Mouse (Mus musculus) brain, embryonic 14.5 days (tissue): Measurements from ENCODE around the gene Otud5. TPM values are rescaled to one million over a fixed set of nuclear protein-coding genes. Genes with fewer than 3 reads are reported as not detected.
A peak's percentile ranks its signal among the peaks of the same experiment; 100 is the strongest.
"Not testable (repeated sequence)": the region's sequence is repeated elsewhere in the genome, so short reads cannot be mapped to it uniquely, and the experiment has no call there.

Experiments
- DNase-seq: peaks from one replicate; pipeline ENCODE4 v3.0.0-alpha.2; 2011; ENCODE audit warnings: low read depth
- CTCF ChIP-seq: fragments of 200-500 bp; IDR thresholded peaks from 2 replicates; pipeline ENCODE4 v1.5.1; 2012; ENCODE audit warnings: inconsistent platforms, mild to moderate bottlenecking, moderate library complexity, borderline replicate concordance; ENCODE audit not compliant: insufficient read depth, insufficient read length; ENCODE audit errors: extremely low read depth
- POLR2A ChIP-seq: fragments of 200-500 bp; IDR thresholded peaks from 2 replicates; pipeline ENCODE4 v1.6.1; 2012; ENCODE audit warnings: mild to moderate bottlenecking, inconsistent platforms, borderline replicate concordance; ENCODE audit not compliant: poor library complexity, insufficient read depth, insufficient read length, severe bottlenecking; ENCODE audit errors: extremely low read depth
- polyA plus RNA-seq: library from polyadenylated mRNA; depleted of rRNA; stranded (reverse); fragments of >200 nt; gene quantifications from 2 replicates; pipeline ENCODE4 v1.2.3, GENCODE M21; 2012; rRNA removed

The Otud5 gene
- 42.4 and 56.4 TPM in 2 replicates for polyA plus RNA-seq

DNA sequence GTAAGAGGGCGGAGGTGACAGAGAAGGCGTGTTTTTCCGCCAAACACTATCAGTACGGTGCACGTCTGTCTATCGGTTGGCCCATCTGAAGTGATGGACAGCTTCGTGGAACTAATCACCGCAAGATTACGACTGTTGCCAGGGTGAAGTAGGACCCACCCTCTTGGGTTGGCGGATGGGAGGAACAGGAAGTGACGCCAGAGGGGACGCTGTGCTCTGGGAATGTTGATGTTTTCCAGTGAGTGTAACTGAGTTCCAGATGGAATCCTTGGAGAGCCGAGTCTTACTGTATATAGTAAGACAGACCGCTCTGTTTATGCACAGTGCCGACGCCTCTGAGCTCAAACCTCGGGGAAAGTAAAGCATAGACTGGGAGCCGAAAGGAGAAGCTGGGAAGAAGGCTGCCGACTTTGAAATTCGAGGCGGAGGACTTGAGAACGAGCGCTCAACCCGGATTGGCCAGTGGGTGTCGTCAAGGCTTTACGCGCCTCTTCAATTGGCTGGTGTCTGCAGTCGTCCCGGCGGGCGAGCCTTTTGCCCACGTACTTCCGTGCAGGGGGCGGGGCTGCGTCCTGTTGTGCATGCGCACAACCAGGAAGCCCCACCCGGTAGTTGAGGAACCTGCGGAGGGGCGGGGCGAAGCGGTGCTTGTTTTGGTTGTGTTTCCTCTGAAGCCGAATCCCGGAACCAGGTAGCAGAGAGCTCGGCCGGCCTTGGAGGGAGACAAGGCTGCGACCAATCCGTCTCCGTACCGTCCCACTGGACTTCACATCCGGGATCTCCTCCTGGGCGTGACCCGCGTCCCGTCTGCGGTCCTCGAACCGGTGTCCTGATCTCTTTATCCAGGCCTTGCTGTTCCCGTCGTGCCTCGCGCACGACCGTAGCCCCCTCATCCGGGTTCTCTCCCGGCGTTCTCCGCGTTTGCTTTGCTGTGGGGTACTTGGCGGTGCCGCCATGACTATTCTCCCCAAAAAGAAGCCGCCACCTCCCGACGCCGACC is at the start of gene Otud5:
TSS of gene Otud5 (plus strand) at position 202 of the 1,000 bp plus-strand sequence.
- DNase-seq: peak; percentile 99

GRCm38 (mm10) chrX:7793361-7793760 is 47.8 kb upstream of the Otud5 start:
- DNase-seq: peak; percentile 55
- no peak for TF ChIP-seq POLR2A
- TF ChIP-seq CTCF: peak; percentile 34; the same call in 1 of the 2 replicates

More for the DNA sequence above, at the start of gene Otud5:
- TF ChIP-seq POLR2A (no peak), CTCF (no peak)

DNA sequence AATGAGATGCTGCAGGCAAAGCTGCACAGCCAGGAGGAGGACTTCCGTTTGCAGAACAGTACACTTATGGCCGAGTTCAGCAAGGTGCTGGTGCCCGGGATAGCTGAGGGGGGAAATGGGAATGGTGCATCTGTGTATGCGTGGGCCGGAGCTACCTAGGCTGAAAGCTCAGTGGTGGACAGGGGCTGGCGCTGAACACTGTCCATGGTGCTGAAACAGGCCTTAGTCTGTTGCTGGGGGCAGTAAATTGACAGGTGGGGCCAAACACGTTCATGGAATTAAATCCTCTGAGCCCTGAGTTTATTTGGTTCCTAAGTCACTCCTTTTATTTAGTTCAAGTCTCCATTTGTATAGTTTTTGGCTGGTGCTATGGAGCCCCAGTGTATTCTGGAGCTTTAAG is 46.1 kb upstream of the Otud5 start:
- peak; percentile 3 for DNase-seq
- TF ChIP-seq CTCF (no peak), POLR2A (no peak)

GRCm38 (mm10) chrX:7797327-7797726 is 43.8 kb upstream of the Otud5 start:
- no peak for DNase-seq
- TF ChIP-seq CTCF: no peak
- no peak for TF ChIP-seq POLR2A

DNA sequence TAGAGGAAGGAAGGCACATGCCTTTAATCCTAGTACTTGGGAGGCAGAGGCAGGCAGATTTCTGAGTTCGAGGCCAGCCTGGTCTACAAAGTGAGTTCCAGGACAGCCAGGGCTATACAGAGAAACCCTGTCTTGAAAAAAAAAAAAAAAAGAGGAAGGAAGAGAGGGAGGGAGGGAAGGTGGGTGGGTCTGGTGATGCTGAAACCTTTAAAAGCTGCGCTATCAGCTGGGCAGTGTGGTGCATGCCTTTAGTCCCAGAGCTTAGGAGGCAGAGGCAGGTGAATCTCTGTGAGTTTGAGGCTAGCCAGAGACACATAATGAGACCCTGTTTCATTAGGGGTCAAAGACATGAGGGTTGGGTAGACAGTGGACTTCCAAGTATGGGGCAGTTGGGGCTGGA is 39.0 kb upstream of the Otud5 start:
- DNase-seq: not testable (repeated sequence)

DNA sequence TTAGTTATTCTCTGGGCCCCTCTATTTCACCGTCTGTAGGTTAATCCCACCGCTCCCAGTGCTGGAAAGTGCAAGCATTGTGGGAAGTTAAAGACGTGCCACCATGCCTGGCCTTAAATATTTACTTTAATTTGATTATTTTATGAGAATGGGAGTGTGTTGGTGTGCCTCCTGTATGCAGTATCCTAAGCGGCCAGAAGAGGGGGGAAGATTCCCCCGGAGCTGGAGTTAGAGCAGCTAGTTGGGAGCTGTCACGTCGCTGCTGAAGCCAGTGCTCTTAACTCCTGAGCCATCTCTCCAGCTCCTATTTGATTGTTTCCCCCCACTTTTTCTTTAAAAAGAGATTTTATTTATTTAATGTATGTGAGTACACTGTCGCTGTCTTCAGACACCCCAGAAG is 26.1 kb upstream of the Otud5 start:
- DNase-seq: peak; percentile 13
- TF ChIP-seq CTCF: peak; percentile 18; the same call in 1 of the 2 replicates

DNA sequence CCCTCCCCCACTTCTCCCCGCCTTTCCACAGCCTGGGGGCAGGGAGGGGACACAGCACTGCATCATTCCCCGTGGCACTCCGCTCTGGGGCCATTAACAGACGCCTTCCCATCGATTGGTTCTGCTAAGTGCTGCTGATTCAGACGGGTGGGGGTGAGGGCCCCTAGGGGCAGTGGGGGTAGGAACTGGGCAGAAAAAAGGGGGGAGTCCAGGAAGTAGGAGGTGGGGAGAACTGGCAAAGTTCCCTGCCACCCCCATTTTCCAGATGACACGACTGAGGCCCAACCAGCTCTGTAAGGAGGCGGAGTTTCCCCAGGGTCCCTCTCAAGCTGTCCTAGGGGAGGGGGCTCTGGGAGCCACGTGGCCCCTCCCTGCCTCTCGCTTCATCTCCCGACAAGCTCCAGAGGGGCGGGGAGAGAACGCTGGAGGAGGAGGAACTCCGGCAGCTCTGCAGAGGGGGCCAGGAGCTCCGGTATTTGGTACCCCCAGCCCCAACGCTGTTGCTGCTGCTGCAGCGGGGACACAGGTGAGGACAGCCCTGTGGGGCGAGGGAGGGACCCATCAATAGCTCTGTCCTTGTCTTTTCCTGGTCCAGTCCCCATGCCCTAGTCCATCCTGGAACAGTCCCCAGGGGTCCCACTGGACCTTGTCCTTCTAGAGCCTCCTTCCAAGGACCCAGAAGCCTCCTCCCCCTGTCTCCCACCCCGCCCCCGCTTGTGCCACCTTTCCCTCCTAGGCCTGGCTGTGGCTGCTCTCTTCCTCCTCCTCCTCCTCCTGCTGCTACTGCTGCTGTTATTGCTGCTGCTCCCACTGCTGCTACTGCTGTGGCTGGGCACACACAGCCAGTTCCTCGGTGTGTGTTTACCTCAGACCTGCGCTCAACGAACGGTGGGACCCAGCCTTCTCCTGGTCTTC is 19.0 kb upstream of the Otud5 start, which contains the start of gene Kcnd1:
TSS of gene Kcnd1 (plus strand) at position 425 of the 915 bp plus-strand sequence.
- peak; percentile 43 for DNase-seq
- TF ChIP-seq POLR2A (no peak), CTCF (no peak)

- no peak for DNase-seq
- TF ChIP-seq CTCF: no peak
- no peak for TF ChIP-seq POLR2A
Observed at GRCm38 (mm10) chrX:7837146-7837545, 4.0 kb upstream of the Otud5 start.

GRCm38 (mm10) chrX:7840842-7841162 is 362 bp upstream of the Otud5 start:
- DNase-seq: no peak
- TF ChIP-seq CTCF (no peak), POLR2A (no peak)

DNA sequence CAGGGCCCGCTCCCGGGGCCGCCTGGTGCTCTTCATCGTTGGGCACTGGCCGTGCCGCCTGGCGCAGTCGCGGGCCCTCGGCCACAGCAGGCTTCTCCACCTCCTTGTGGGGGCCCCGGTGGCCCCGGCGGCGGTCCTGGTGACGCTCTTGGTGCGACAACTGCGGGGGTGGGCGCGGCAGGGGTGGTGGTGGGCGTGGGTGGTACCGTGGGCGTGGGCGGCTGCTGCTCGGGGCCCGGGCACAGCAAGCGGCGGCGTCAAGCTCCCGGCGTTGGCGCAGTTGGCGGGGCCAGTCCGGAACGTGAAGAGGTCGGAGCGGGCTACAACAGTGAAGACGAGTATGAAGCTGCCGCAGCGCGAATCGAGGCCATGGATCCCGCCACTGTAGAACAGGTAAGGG is 1.2 kb downstream of the Otud5 start:
- peak; percentile 1 for DNase-seq
- no peak for TF ChIP-seq CTCF
- no peak for TF ChIP-seq POLR2A

DNA sequence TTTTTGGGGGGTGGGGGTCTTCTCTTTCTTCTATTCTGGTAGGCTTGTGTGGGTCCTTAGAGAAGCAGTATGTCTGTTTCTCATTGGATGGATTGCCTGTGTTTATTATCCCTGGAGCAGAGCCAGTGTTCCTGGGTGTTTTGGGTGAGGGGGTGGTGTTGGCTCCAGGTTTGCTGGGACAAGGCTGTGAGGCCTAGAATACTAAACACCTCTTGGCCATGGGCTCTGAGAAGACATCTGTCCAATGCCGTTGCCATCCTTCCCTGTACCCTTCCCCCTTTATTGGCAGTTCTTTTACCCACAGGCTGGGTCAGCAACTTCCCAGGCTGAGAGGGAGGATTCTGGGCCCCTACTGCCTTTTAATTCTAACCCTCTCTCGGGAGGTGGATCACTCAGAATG is 6.7 kb downstream of the Otud5 start:
- DNase-seq: peak; percentile 44
- TF ChIP-seq POLR2A: no peak

DNA sequence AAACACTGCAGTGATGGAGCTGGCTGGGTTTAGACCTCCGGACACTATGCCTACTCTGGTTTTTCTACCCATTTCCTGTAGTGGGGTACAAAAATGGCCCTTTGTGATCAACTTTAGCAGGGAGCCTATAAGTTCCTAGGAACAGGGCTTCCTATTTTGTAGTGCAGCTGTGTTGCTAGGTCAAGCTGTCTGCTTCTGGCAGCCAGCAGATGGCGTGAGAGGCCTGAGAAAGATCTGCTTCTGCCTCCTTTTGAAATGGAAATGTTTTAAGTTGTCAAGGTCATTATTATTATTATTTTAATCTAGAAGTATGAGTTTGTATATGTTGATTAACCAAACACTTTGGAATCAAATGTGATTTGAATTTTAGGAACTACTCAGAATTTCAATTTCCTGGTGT is 13.4 kb downstream of the Otud5 start:
- peak; percentile 59 for DNase-seq
- TF ChIP-seq POLR2A (no peak), CTCF (peak; percentile 64; the same call in 1 of the 2 replicates)

DNA sequence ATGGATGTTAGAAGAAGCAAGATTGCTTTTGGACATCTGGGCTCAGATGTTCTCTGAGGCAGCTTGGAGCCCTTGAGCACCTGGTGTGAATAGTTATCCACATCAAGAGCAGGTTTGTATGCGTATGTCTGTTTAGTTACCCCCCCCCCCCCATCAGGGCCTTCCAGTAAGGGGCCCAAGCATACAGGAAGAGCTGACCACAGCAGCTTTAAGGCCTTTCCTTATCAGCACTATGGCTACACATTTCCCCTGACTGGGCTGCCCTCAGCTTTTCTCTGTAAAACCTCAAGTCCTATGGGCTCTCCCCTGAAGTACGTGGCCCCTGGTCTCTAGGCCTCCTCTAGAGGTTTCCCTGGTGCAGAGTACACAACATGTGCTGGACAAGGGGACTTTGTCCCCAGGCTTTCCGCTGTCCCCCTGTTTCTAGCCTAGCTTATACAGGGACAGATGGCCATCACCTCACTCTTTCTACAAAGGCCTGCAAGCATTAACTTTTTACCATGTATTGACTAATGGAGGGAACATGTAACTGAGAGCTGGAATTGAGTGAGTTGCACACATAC is 18.1 kb downstream of the Otud5 start:
- TF ChIP-seq CTCF (no peak), POLR2A (no peak)
- no peak for DNase-seq
